Mouse (Mus musculus) yolk sac, embryonic 10.5 days (tissue): ENCODE results near the gene Gstk1.

Experiments
- DNase-seq: peaks from one replicate; pipeline ENCODE4 v3.0.0-alpha.2; 2017; ENCODE audit warnings: low spot score

The Gstk1 gene

GRCm38 (mm10) chr6:42270817-42271216 lies 25.1 kb downstream of the Gstk1 start:
- DNase-seq, result no peak

GRCm38 (mm10) chr6:42276151-42276550 lies 30.4 kb downstream of the Gstk1 start:
- no peak for DNase-seq

- no peak for DNase-seq
Observed at GRCm38 (mm10) chr6:42282865-42283528, 37.3 kb downstream of the Gstk1 start.

GRCm38 (mm10) chr6:42286448-42286847 lies 40.7 kb downstream of the Gstk1 start, which contains the start of gene Clcn1:
TSS of gene Clcn1 (plus strand) at chr6:42286685.
- no peak for DNase-seq

- DNase-seq, result no peak
Observed at GRCm38 (mm10) chr6:42287562-42287961, 41.8 kb downstream of the Gstk1 start.

GRCm38 (mm10) chr6:42293327-42293726 lies 47.6 kb downstream of the Gstk1 start:
- DNase-seq, result no peak

- no peak for DNase-seq
Observed at GRCm38 (mm10) chr6:42295549-42296094, 49.9 kb downstream of the Gstk1 start.

GRCm38 (mm10) chr6:42299362-42299761 lies 53.6 kb downstream of the Gstk1 start:
- no peak for DNase-seq
